Mouse (Mus musculus) limb, embryonic 14.5 days (tissue): ENCODE measurements at regions not wholly inside any gene's neighbourhood (a gene's known extent, or its start where the extent isn't known, plus 50 kb on each side); places are given as distances from the start of the nearest gene placed in this dataset.
A peak's percentile ranks its signal among the peaks of the same experiment; 100 is the strongest.

Experiments
- ATAC-seq: fragments of 200-750 bp; cut with Nextera tagmentation; 2 replicates; pipeline ENCODE4 v1.8.0; 2017; ENCODE audit warnings: low read depth, moderate number of reproducible peaks, moderate TSS enrichment; ENCODE audit not compliant: low FRiP score
- DNase-seq: peaks from one replicate; pipeline ENCODE4 v3.0.0-alpha.2; 2015; ENCODE audit warnings: low spot score
- H3K27ac ChIP-seq: fragments of 300-500 bp; sonication (generic); replicated peaks from 2 replicates; pipeline ENCODE4 v1.5.1; 2014; ENCODE audit warnings: low read depth, mild to moderate bottlenecking, low read length, moderate library complexity, mixed read lengths
- H3K27me3 ChIP-seq: fragments of 300-500 bp; sonication (generic); 2 replicates; pipeline ENCODE4 v1.6.1; 2014; ENCODE audit warnings: low read length, mixed read lengths; ENCODE audit not compliant: control insufficient read depth, insufficient read depth
- H3K36me3 ChIP-seq: fragments of 300-500 bp; sonication (generic); 2 replicates; pipeline ENCODE4 v1.6.1; 2014; ENCODE audit warnings: mild to moderate bottlenecking, low read length, moderate library complexity, mixed read lengths; ENCODE audit not compliant: control insufficient read depth, insufficient read depth
- H3K4me1 ChIP-seq: fragments of 300-500 bp; sonication (generic); 2 replicates; pipeline ENCODE4 v1.6.1; 2014; ENCODE audit warnings: antibody characterized with exemption, low read length, mixed read lengths; ENCODE audit not compliant: control insufficient read depth, insufficient read depth
- H3K4me2 ChIP-seq: fragments of 300-500 bp; sonication (generic); replicated peaks from 2 replicates; pipeline ENCODE4 v1.6.1; 2014; ENCODE audit warnings: low read depth, mild to moderate bottlenecking, low read length, moderate library complexity; ENCODE audit not compliant: severe bottlenecking
- H3K4me3 ChIP-seq: fragments of 300-500 bp; sonication (generic); replicated peaks from 2 replicates; pipeline ENCODE4 v1.5.1; 2014; ENCODE audit warnings: low read length
- H3K9ac ChIP-seq: fragments of 300-500 bp; sonication (generic); 2 replicates; pipeline ENCODE4 v1.6.1; 2014; ENCODE audit warnings: mild to moderate bottlenecking, low read depth, low read length, moderate library complexity; ENCODE audit not compliant: severe bottlenecking
- H3K9me3 ChIP-seq: fragments of 300-500 bp; sonication (generic); 2 replicates; pipeline ENCODE4 v1.6.1; 2016; ENCODE audit warnings: low read length; ENCODE audit not compliant: control insufficient read depth
- POLR2A ChIP-seq: fragments of 200-500 bp; IDR thresholded peaks from 2 replicates; pipeline ENCODE4 v1.8.0; 2012; ENCODE audit warnings: inconsistent platforms, mild to moderate bottlenecking, moderate library complexity, borderline replicate concordance; ENCODE audit not compliant: insufficient read depth, insufficient read length; ENCODE audit errors: extremely low read depth
- WGBS: fragments of 180-500 bp; shearing (Covaris S2); extraction: QIAGEN DNeasy Blood & Tissue Kit; methylation state at CpG from one replicate; pipeline ENCODE4 v1.1.7; 2014; 5-methylcytosine and 5-hydroxymethylcytosine counted together

DNA sequence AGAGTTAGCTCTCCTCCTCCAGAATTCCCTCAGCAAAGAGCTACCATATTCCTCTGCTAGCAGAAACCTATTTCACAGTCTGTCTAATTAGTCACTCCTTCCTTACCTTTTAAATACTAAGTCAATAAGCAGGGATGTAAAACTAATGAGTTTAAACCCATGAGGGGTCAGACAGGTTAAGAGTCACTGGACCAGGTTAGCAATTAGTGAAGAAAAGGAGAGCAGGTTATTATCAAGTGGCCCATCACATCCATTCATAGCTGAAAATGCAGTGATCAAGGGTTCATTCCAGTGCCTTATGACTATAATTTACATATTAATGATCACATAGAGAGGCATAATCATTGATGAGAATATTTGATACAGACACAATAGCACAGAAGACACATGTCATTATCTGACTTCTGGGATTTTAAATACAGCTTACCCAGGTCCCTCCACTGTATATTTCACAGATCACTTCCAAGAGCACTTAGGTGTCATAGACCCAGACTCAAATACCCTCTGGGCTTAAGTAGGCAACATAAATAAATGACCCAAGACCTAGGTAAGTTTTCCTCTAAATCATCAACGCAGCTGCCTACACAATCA is 355.4 kb upstream of the Rgma start:
- WGBS = 39% methylated on average over 1 of the region's 1 CpGs
- Histone ChIP-seq H3K27me3 (no peaks in the 10 kb centered on the region), H3K9ac (no peak overlapping the region), H3K27ac (no peak overlapping the region), H3K9me3 (no peaks in the 10 kb centered on the region), H3K36me3 (no peaks in the 10 kb centered on the region), H3K4me2 (no peak overlapping the region), H3K4me3 (no peak overlapping the region), H3K4me1 (no peaks in the 10 kb centered on the region)
- no peak for ATAC-seq
- no peak for DNase-seq
- no peak for TF ChIP-seq POLR2A

DNA sequence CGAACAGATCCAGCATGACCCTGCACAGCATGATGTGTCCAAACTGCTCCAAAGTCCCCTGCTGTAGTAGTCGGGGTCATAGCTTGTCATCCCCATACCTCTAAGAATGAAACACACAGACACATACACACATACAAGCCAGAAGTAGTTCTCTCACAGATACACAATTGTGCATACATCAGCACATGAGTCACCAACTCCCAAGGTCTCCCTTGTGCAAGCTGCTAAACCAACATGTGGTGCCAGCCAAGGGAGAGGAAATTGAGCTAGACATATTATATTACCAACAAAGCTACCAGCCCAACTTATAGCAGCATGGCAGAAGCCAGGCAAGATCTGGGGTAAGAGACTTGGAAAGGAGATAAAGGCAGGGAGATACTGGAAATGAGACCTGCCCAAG is 353.5 kb upstream of the Rgma start:
- Histone ChIP-seq H3K27ac (no peak overlapping the region), H3K4me3 (no peak overlapping the region), H3K9ac (no peak overlapping the region), H3K4me1 (no peaks in the 10 kb centered on the region), H3K36me3 (no peaks in the 10 kb centered on the region), H3K4me2 (no peak overlapping the region), H3K9me3 (no peaks in the 10 kb centered on the region), H3K27me3 (no peaks in the 10 kb centered on the region)
- DNase-seq (no peak), ATAC-seq (no peak)
- TF ChIP-seq POLR2A = no peak
- 72% methylated on average over 2 of the region's 2 CpGs for WGBS

- ATAC-seq (no peak), DNase-seq (peak; percentile 31)
- Histone ChIP-seq H3K4me2 (no peak overlapping the region), H3K4me1 (no peaks in the 10 kb centered on the region), H3K9ac (no peak overlapping the region), H3K36me3 (no peaks in the 10 kb centered on the region), H3K4me3 (no peak overlapping the region), H3K27ac (no peak overlapping the region), H3K27me3 (no peaks in the 10 kb centered on the region), H3K9me3 (no peaks in the 10 kb centered on the region)
- 64% methylated on average over 5 of the region's 5 CpGs for WGBS
- no peak for TF ChIP-seq POLR2A
Measured at GRCm38 (mm10) chr7:73025640-73026039, 349.7 kb upstream of the Rgma start.

DNA sequence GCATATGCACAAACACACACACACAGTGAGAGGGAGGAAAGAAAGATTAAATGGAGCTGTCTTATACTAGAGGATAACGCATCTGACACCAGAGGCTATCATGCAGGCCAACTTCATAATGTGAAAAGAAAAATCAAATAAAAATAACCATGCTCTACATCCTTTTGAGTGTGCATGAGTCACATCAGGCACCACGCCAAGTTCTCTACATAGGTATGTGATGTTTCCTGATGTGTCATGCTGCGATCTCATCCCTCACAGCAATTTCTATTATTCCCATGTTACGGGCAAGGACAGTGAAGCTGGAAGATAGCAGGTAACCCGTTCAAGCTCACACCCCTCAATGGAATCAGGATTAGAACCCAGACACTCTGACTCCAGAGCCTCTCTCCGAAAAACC is 346.4 kb upstream of the Rgma start:
- DNase-seq = peak; percentile 48
- no peak overlapping the region for H3K4me2 ChIP-seq
- ATAC-seq = no peak
- no peaks in the 10 kb centered on the region for H3K9me3 ChIP-seq
- no peak overlapping the region for H3K27ac ChIP-seq
- no peak overlapping the region for H3K9ac ChIP-seq
- no peak for TF ChIP-seq POLR2A
- 84% methylated on average over 6 of the region's 6 CpGs for WGBS
- H3K36me3 ChIP-seq = no peaks in the 10 kb centered on the region
- H3K4me3 ChIP-seq = no peak overlapping the region
- H3K4me1 ChIP-seq = no peaks in the 10 kb centered on the region
- no peaks in the 10 kb centered on the region for H3K27me3 ChIP-seq

GRCm38 (mm10) chr7:73031407-73031806 is 343.9 kb upstream of the Rgma start:
- H3K27me3 ChIP-seq = no peaks in the 10 kb centered on the region
- peaks cover 5% of the 10 kb centered on the region; the same call in 1 of the 2 replicates for H3K4me1 ChIP-seq
- H3K36me3 ChIP-seq = no peaks in the 10 kb centered on the region
- ATAC-seq (no peak), DNase-seq (no peak)
- WGBS = 80% methylated on average over 5 of the region's 5 CpGs
- no peak overlapping the region for H3K9ac ChIP-seq
- no peaks in the 10 kb centered on the region for H3K9me3 ChIP-seq
- no peak overlapping the region for H3K4me2 ChIP-seq
- no peak overlapping the region for H3K27ac ChIP-seq
- no peak for TF ChIP-seq POLR2A
- no peak overlapping the region for H3K4me3 ChIP-seq

GRCm38 (mm10) chr7:73032316-73032980 is 342.9 kb upstream of the Rgma start:
- ATAC-seq (peak; percentile 41; the same call in 1 of the 2 replicates), DNase-seq (no peak)
- H3K27me3 ChIP-seq = no peaks in the 10 kb centered on the region
- H3K9me3 ChIP-seq = no peaks in the 10 kb centered on the region
- no peak overlapping the region for H3K27ac ChIP-seq
- no peaks in the 10 kb centered on the region for H3K36me3 ChIP-seq
- H3K4me1 ChIP-seq = peaks cover 12% of the 10 kb centered on the region; the same call in 1 of the 2 replicates
- no peak for TF ChIP-seq POLR2A
- H3K9ac ChIP-seq = no peak overlapping the region
- no peak overlapping the region for H3K4me3 ChIP-seq
- 70% methylated on average over 23 of the region's 23 CpGs for WGBS
- H3K4me2 ChIP-seq = no peak overlapping the region
